Mouse (Mus musculus): ENCODE measurements at regions not wholly inside any gene's neighbourhood (a gene's known extent, or its start where the extent isn't known, plus 50 kb on each side); places are given as distances from the start of the nearest gene placed in this dataset.

DNA sequence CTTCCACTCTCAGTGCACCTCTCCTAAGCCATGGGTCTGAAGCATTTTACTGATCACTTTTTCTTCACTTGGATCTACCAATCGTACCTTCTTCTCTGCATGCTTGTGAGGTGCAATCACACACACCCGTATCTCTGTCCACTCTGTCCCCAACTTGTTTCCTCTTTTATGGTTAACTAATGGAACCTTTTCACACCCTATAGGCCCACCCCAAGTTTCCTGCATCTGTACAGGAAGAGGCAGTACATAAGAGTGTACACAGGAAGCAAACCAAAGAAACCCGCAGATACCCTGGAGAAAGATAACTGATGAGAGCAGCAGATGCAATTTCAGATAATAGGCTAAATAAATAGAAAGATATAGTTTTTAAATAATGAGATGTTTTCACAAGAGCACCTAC lies 102.5 kb upstream of the Ifne start:
- TF ChIP-seq POLR2A (IDR thresholded peaks at IDR 0.05; ENCODE audit: borderline replicate concordance, extremely low read depth, low read depth, low read length): no peak
- TF ChIP-seq CTCF (IDR thresholded peaks at IDR 0.05; ENCODE audit: insufficient read depth, low read length): no peak

Data from lung, adult 2 months (tissue).